Mouse (Mus musculus): Measurements from ENCODE around the gene Susd6. TPM values are rescaled to one million over a fixed set of nuclear protein-coding genes. Genes with fewer than 3 reads are reported as not detected.

Gene Susd6
- polyA plus RNA-seq, 1 experiment from 2014 or later = 17.7 TPM

DNA sequence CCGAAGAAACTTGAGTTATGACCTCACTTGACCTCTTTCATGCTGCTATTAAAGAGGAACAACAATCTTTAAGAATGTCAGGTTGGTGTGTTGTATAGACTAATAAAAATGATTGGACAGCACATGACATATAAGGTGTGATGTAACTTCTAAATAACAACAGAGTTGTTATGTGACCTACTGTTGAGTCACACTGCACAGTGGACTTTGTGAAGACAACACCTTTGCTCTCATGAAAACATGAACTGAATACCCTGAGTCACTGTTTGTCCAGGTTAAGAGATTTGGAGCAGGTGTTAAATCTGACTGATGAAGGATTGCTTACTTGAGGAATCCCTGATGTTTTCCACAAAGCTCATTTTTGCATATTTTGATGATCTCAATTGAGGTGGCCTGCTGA, 42.0 kb downstream of the Susd6 start:
- H3K27ac ChIP-seq (ENCODE audit: low read depth, low read length) = no peak overlapping the region
- H3K9ac ChIP-seq (ENCODE audit: low read depth, low read length) = no peak overlapping the region
- ATAC-seq (ENCODE audit: low FRiP score) (no peak), DNase-seq (ENCODE audit: low spot score) (no peak)
- no peaks in the 10 kb centered on the region for H3K36me3 ChIP-seq (ENCODE audit: control insufficient read depth, insufficient read depth, low read length)
- H3K27me3 ChIP-seq (ENCODE audit: control insufficient read depth, insufficient read depth, low read length) = no peaks in the 10 kb centered on the region
- H3K4me3 ChIP-seq (ENCODE audit: low read depth, low read length) = no peak overlapping the region
- WGBS = 73% methylated on average over 1 of the region's 1 CpGs
- no peaks in the 10 kb centered on the region for H3K4me1 ChIP-seq (replicated peaks; ENCODE audit: control insufficient read depth, insufficient read depth, low read length)
- no peaks in the 10 kb centered on the region for H3K9me3 ChIP-seq (ENCODE audit: control insufficient read depth, low read length)
- H3K4me2 ChIP-seq (replicated peaks; ENCODE audit: low read depth, low read length) = no peak overlapping the region

DNA sequence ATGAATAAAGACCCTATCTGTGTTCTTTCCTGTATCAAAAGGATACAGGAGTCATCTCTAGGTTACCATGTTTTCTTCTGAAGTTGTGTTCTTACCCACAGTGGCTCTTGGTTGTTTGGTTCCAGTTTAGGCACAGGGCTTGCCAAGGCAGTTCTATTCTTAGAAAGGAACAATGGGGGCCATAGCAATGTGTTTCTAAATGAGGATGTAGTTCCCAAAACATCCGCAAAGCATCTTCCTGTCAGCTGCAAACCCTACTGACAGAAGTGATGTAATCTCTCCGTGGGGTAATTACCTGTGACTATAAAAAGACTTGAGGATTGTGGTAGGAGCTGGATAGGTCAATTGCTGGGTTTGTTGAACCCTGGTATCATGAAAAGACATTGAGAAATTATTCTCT, 43.2 kb downstream of the Susd6 start:
- Histone ChIP-seq H3K4me3 (ENCODE audit: low read depth, low read length) (no peak overlapping the region), H3K27me3 (ENCODE audit: control insufficient read depth, insufficient read depth, low read length) (no peaks in the 10 kb centered on the region), H3K4me2 (replicated peaks; ENCODE audit: low read depth, low read length) (no peak overlapping the region), H3K27ac (ENCODE audit: low read depth, low read length) (no peak overlapping the region), H3K9me3 (ENCODE audit: control insufficient read depth, low read length) (no peaks in the 10 kb centered on the region), H3K36me3 (ENCODE audit: control insufficient read depth, insufficient read depth, low read length) (no peaks in the 10 kb centered on the region), H3K4me1 (replicated peaks; ENCODE audit: control insufficient read depth, insufficient read depth, low read length) (no peaks in the 10 kb centered on the region), H3K9ac (ENCODE audit: low read depth, low read length) (no peak overlapping the region)
- DNase-seq (ENCODE audit: low spot score) (no peak), ATAC-seq (ENCODE audit: low FRiP score) (no peak)
- 79% methylated on average over 2 of the region's 2 CpGs for WGBS

DNA sequence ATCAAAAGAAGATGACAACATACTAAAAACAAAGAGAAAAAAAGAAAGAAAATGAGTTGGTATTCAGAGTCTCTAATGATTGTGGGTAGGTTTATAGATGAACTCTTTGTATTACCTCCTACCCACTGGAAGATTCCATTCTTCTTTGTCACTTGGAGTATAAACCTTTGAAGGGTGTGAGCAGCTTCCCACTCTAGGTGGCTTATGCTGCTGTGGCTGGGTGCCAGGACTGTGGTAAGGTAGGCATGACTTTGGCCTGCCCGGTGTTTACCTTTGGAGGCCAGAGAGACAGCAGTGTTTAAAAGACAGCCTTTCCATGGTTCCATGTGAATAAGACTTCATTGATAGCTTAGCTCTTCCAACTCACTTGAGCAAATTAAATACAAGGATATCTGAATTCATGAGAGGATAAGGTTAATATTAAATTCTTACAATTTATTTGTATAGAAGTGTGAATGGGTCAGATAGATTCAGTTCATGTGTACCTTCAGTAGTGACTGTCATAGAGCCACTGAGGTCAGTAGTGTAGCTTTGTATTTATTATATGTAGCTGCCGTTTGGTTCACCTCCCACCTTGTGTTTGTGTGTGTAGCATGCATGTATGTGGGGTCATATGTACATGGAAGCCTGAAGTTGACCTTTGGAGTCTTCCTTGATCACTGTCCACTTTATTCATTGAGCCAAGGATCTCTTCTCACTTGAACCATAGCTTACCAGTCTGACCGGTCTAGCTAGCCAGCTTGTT, 44.0 kb downstream of the Susd6 start:
- no peaks in the 10 kb centered on the region for H3K27me3 ChIP-seq (ENCODE audit: control insufficient read depth, insufficient read depth, low read length)
- no peak overlapping the region for H3K27ac ChIP-seq (ENCODE audit: low read depth, low read length)
- no peak for DNase-seq (ENCODE audit: low spot score)
- ATAC-seq (ENCODE audit: low FRiP score) = no peak
- no peaks in the 10 kb centered on the region for H3K4me1 ChIP-seq (replicated peaks; ENCODE audit: control insufficient read depth, insufficient read depth, low read length)
- H3K9me3 ChIP-seq (ENCODE audit: control insufficient read depth, low read length) = no peaks in the 10 kb centered on the region
- 94% methylated on average over 3 of the region's 3 CpGs for WGBS
- no peaks in the 10 kb centered on the region for H3K36me3 ChIP-seq (ENCODE audit: control insufficient read depth, insufficient read depth, low read length)
- H3K4me3 ChIP-seq (ENCODE audit: low read depth, low read length) = no peak overlapping the region
- H3K4me2 ChIP-seq (replicated peaks; ENCODE audit: low read depth, low read length) = no peak overlapping the region
- H3K9ac ChIP-seq (ENCODE audit: low read depth, low read length) = no peak overlapping the region

DNA sequence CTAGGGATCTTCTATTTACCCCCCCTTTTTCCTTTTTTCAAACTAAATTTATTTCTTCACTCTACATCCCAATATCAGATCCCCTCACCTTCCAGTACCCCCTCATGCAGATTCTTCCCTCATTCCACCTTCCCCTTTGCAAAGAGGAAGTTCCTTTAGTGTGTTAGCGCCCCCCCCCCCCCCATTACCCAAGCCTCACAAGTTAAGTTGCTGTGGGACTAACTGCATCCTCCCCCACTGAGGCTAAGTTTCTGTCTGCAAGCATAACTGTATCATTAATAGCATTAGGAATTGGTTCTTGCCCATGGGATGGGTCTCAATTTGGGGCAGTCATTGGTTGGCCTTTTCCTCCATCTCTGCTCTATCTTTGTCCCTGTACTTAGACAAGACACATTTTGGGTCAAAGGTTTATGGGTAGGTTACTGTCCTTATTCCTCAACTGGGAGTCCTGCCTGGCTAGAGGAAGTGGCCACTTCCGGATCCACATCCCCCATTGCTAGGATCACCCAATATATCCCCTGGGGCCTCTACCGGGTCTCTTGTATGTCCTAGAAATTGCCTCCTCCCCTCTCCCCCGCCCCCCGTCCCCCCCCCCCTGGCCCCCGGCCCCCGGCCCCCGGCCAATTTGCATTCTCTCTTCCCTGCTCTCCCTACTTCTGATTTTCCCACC, 44.7 kb downstream of the Susd6 start:
- Histone ChIP-seq H3K4me3 (ENCODE audit: low read depth, low read length) (no peak overlapping the region), H3K36me3 (ENCODE audit: control insufficient read depth, insufficient read depth, low read length) (no peaks in the 10 kb centered on the region), H3K27me3 (ENCODE audit: control insufficient read depth, insufficient read depth, low read length) (no peaks in the 10 kb centered on the region), H3K9ac (ENCODE audit: low read depth, low read length) (no peak overlapping the region), H3K4me2 (replicated peaks; ENCODE audit: low read depth, low read length) (no peak overlapping the region), H3K9me3 (ENCODE audit: control insufficient read depth, low read length) (no peaks in the 10 kb centered on the region), H3K27ac (ENCODE audit: low read depth, low read length) (no peak overlapping the region), H3K4me1 (replicated peaks; ENCODE audit: control insufficient read depth, insufficient read depth, low read length) (no peaks in the 10 kb centered on the region)
- DNase-seq (ENCODE audit: low spot score) (no peak), ATAC-seq (ENCODE audit: low FRiP score) (no peak)
- 79% methylated on average over 4 of the region's 8 CpGs for WGBS

DNA sequence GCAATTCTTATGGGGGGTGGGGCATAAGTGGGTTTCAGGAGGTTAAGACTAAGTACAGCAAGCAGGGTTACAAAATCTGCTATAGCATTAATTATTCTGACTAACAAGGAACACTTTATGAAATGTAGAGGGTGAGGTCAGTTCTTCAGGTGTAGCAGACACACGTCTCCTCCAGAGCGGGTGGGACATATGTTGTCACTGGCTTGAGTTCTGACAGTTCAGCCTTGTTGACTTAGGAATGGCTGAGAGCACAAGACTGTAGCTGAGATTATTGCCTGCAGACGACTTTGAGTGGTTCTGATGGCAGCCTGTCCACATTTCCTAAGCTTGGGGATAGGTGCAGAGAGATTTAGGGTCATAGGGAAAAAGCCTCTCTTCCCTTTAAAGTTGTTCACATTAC, 47.3 kb downstream of the Susd6 start:
- Histone ChIP-seq H3K4me1 (replicated peaks; ENCODE audit: control insufficient read depth, insufficient read depth, low read length) (no peaks in the 10 kb centered on the region), H3K9ac (ENCODE audit: low read depth, low read length) (no peak overlapping the region), H3K4me3 (ENCODE audit: low read depth, low read length) (no peak overlapping the region), H3K36me3 (ENCODE audit: control insufficient read depth, insufficient read depth, low read length) (no peaks in the 10 kb centered on the region), H3K4me2 (replicated peaks; ENCODE audit: low read depth, low read length) (no peak overlapping the region), H3K27ac (ENCODE audit: low read depth, low read length) (no peak overlapping the region), H3K27me3 (ENCODE audit: control insufficient read depth, insufficient read depth, low read length) (no peaks in the 10 kb centered on the region), H3K9me3 (ENCODE audit: control insufficient read depth, low read length) (no peaks in the 10 kb centered on the region)
- DNase-seq (ENCODE audit: low spot score) (no peak), ATAC-seq (ENCODE audit: low FRiP score) (no peak)
- 82% methylated on average over 3 of the region's 3 CpGs for WGBS

DNA sequence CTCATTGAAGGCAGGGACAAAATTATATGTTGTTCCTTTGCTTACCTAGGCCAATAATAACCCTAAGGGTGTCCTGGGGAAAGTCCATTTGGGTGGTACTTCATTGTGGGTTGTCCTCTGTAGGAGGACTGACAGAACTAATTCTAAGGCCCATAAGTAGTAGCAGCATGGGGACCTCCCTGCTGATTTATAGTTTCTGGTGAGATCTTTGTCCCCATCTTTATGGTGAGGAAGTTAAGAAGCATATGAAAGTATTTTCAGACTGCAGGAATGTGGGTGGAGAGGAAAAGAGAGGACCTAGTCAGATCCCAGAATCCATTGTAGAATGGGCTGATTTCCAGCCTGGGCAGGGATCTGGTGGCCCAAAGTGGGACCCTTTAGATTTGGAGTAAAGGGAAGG, 48.0 kb downstream of the Susd6 start:
- H3K4me2 ChIP-seq (replicated peaks; ENCODE audit: low read depth, low read length) = no peak overlapping the region
- no peaks in the 10 kb centered on the region for H3K36me3 ChIP-seq (ENCODE audit: control insufficient read depth, insufficient read depth, low read length)
- no peak overlapping the region for H3K9ac ChIP-seq (ENCODE audit: low read depth, low read length)
- H3K4me1 ChIP-seq (replicated peaks; ENCODE audit: control insufficient read depth, insufficient read depth, low read length) = no peaks in the 10 kb centered on the region
- H3K4me3 ChIP-seq (ENCODE audit: low read depth, low read length) = no peak overlapping the region
- H3K9me3 ChIP-seq (ENCODE audit: control insufficient read depth, low read length) = no peaks in the 10 kb centered on the region
- H3K27ac ChIP-seq (ENCODE audit: low read depth, low read length) = no peak overlapping the region
- DNase-seq (ENCODE audit: low spot score) (no peak), ATAC-seq (ENCODE audit: low FRiP score) (no peak)
- H3K27me3 ChIP-seq (ENCODE audit: control insufficient read depth, insufficient read depth, low read length) = no peaks in the 10 kb centered on the region

DNA sequence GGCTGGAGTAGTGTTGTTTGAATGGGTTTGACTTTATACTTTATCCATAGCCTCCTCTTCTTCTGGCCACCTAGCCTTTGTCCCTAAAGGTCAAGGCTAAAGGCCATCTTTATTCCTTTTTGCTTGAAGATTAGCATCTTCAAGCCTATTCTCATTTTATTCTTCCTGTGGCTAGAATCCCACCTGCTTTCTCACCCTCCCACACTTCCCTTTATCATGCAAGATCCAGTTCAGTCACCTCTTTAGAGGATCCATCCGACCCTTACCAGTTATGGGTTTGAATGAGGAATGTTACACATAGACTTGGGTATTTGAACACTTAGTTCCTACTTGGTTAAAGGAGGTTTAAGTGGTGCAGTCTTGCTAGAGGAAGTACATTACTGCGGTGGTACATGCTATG, 48.5 kb downstream of the Susd6 start:
- WGBS = 75% methylated on average over 2 of the region's 2 CpGs
- DNase-seq (ENCODE audit: low spot score) (no peak), ATAC-seq (ENCODE audit: low FRiP score) (no peak)
- Histone ChIP-seq H3K27ac (ENCODE audit: low read depth, low read length) (no peak overlapping the region), H3K4me3 (ENCODE audit: low read depth, low read length) (no peak overlapping the region), H3K9ac (ENCODE audit: low read depth, low read length) (no peak overlapping the region), H3K4me2 (replicated peaks; ENCODE audit: low read depth, low read length) (no peak overlapping the region), H3K27me3 (ENCODE audit: control insufficient read depth, insufficient read depth, low read length) (no peaks in the 10 kb centered on the region), H3K4me1 (replicated peaks; ENCODE audit: control insufficient read depth, insufficient read depth, low read length) (no peaks in the 10 kb centered on the region), H3K9me3 (ENCODE audit: control insufficient read depth, low read length) (no peaks in the 10 kb centered on the region), H3K36me3 (ENCODE audit: control insufficient read depth, insufficient read depth, low read length) (no peaks in the 10 kb centered on the region)

DNA sequence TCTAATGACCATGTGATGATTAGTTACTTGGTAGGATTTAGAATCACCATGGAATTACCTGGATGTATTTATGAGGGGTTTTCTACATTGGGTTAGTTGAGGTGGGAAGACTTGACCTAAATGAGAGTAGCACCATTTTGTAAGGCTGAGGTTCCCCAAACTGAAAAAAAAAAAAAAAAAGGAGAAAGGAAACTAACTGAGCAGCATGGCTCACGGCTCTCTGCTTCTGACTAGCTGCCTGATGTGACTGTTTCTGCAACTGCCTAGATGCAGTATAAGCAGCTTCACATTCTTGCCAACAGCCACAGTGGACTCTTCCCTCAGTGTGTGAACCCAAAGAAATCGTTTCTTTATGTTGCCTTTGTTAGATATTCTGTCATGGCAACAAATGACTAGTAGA, 49.3 kb downstream of the Susd6 start:
- no peak overlapping the region for H3K4me2 ChIP-seq (replicated peaks; ENCODE audit: low read depth, low read length)
- H3K4me1 ChIP-seq (replicated peaks; ENCODE audit: control insufficient read depth, insufficient read depth, low read length) = no peaks in the 10 kb centered on the region
- H3K4me3 ChIP-seq (ENCODE audit: low read depth, low read length) = no peak overlapping the region
- H3K36me3 ChIP-seq (ENCODE audit: control insufficient read depth, insufficient read depth, low read length) = no peaks in the 10 kb centered on the region
- WGBS = 83% methylated on average over 2 of the region's 2 CpGs
- H3K27ac ChIP-seq (ENCODE audit: low read depth, low read length) = no peak overlapping the region
- H3K27me3 ChIP-seq (ENCODE audit: control insufficient read depth, insufficient read depth, low read length) = no peaks in the 10 kb centered on the region
- H3K9ac ChIP-seq (ENCODE audit: low read depth, low read length) = no peak overlapping the region
- no peaks in the 10 kb centered on the region for H3K9me3 ChIP-seq (ENCODE audit: control insufficient read depth, low read length)
- no peak for DNase-seq (ENCODE audit: low spot score)
- no peak for ATAC-seq (ENCODE audit: low FRiP score)

DNA sequence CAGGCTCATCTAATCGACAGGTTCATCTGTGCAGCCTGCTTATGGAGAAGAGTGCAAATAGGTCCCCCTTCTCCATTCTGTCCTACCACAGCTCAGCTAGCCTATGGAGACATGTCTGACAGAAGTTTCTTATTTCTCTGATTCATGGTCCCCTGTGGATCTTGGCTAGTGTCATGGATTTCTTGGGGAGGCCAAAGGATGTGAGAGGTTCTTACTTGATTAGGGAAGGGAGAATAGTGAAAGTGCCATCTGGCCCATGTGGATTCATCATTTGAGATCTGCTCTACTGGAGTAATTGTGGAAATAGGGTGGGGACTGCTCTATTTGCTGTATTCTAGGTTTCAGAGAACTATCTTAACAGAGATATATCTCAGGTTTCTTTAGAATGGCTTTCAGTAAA, 51.3 kb downstream of the Susd6 start:
- no peak overlapping the region for H3K9ac ChIP-seq (ENCODE audit: low read depth, low read length)
- ATAC-seq (ENCODE audit: low FRiP score) = no peak

More for the DNA sequence above, 51.3 kb downstream of the Susd6 start:
- no peaks in the 10 kb centered on the region for H3K9me3 ChIP-seq (ENCODE audit: control insufficient read depth, low read length)
- no peaks in the 10 kb centered on the region for H3K4me1 ChIP-seq (replicated peaks; ENCODE audit: control insufficient read depth, insufficient read depth, low read length)
- H3K27me3 ChIP-seq (ENCODE audit: control insufficient read depth, insufficient read depth, low read length) = no peaks in the 10 kb centered on the region
- no peaks in the 10 kb centered on the region for H3K36me3 ChIP-seq (ENCODE audit: control insufficient read depth, insufficient read depth, low read length)
- no peak overlapping the region for H3K4me3 ChIP-seq (ENCODE audit: low read depth, low read length)
- no peak overlapping the region for H3K4me2 ChIP-seq (replicated peaks; ENCODE audit: low read depth, low read length)
- H3K27ac ChIP-seq (ENCODE audit: low read depth, low read length) = no peak overlapping the region
- 90% methylated on average over 1 of the region's 1 CpGs for WGBS
- no peak for DNase-seq (ENCODE audit: low spot score)
